Mouse (Mus musculus) heart, adult 2 months (tissue): ENCODE data around the gene Tbc1d17.
A peak's percentile ranks its signal among the peaks of the same experiment; 100 is the strongest.

Source experiments
- CTCF ChIP-seq: fragments of 200-600 bp; IDR thresholded peaks from 2 replicates; pipeline ENCODE4 v1.8.1; 2022; ENCODE audit warnings: antibody characterized with exemption, mild to moderate bottlenecking, moderate library complexity
- EP300 ChIP-seq: fragments of 200-500 bp; IDR thresholded peaks from 2 replicates; pipeline ENCODE4 v1.6.1; 2011; ENCODE audit warnings: low read depth, low read length, control low read depth; ENCODE audit not compliant: insufficient read depth
- POLR2A ChIP-seq: fragments of 200-500 bp; IDR thresholded peaks from 2 replicates; pipeline ENCODE4 v1.6.1; 2011; ENCODE audit warnings: mild to moderate bottlenecking, low read depth, low read length, control low read depth; ENCODE audit not compliant: insufficient read depth

GRCm38 (mm10) chr7:44821666-44822448 lies 27.0 kb downstream of the Tbc1d17 start:
- peak; percentile 39 for TF ChIP-seq CTCF
- TF ChIP-seq POLR2A: no peak
- no peak for TF ChIP-seq EP300
